Mouse (Mus musculus): ENCODE measurements around the gene Dbndd2. TPM values are rescaled to one million over a fixed set of nuclear protein-coding genes. Genes with fewer than 3 reads are reported as not detected.
A peak's percentile ranks its signal among the peaks of the same experiment; 100 is the strongest.

The Dbndd2 gene
- polyA plus RNA-seq, 1 experiment from 2014 or later = 2.2 TPM

DNA sequence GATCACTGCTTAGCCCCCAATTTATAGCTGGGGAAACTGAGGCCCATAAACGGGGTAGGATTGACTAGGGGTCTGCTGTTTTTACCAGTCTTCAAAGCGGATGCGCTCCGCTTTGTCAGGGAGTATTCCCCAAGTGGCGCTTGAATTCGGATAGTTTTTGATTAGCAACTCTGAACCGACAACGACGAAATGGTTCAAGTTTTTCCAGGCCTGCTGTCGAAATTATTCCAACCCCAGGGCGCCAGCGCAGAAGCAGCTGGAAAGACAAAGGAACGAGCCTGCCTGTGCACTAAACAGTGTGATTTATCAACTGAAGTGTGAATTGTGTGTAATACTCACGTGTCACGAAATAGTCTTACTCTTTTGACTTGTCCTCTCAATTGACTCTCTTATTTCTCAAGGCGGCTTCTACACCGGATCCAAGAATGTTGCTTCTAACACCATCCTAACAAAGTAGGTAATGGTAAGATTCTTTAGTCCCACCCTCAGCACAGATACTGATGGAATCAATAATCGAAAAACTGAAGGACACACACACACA lies 42.4 kb upstream of the Dbndd2 start, which contains the start of gene Sdc4:
Gene Sdc4 (minus strand): TSS at position 428 of the 541 bp plus-strand sequence.
- no peak for ATAC-seq (ENCODE audit: insufficient read depth)
- Histone ChIP-seq H3K9me3 (replicated peaks) (no peaks in the 10 kb centered on the region), H3K4me2 (peak within 1 kb of the TSS; percentile 55), H3K4me1 (replicated peaks) (peaks cover 5% of the 10 kb centered on the region), H3K9ac (peak within 1 kb of the TSS; percentile 51), H3K27ac (replicated peaks) (peak within 1 kb of the TSS; percentile 45), H3K27me3 (peaks cover 54% of the 10 kb centered on the region), H3K4me3 (replicated peaks) (peak within 1 kb of the TSS; percentile 52), H3K36me3 (replicated peaks) (no peaks in the 10 kb centered on the region)
- WGBS (ENCODE audit: insufficient replicate concordance) = 9% methylated on average over 18 of the region's 18 CpGs

DNA sequence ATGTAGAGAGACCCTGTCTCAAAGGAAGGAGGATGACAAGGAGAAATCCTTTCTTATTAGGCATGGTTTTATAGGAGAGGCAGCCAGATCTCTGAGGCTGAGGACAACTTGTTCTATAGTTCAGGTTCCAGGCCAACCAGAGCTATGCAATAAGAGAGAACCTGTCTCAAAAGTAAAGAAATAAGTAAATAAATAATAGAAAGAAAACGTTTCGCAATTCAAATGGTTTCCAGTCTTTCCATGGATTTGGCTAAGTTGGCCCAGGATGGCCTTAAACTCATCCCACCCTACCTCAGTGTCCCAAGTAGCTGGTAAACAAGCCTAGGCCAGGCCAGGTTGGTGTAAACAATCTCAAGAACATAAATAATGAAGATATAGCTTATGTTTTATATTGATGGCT lies 41.2 kb upstream of the Dbndd2 start:
- Histone ChIP-seq H3K4me3 (replicated peaks) (no peak overlapping the region), H3K4me2 (no peak overlapping the region), H3K27me3 (peaks cover 54% of the 10 kb centered on the region), H3K27ac (replicated peaks) (no peak overlapping the region; the same call in 1 of the 2 replicates), H3K9ac (no peak overlapping the region), H3K9me3 (replicated peaks) (no peaks in the 10 kb centered on the region), H3K36me3 (replicated peaks) (no peaks in the 10 kb centered on the region), H3K4me1 (replicated peaks) (peaks cover 5% of the 10 kb centered on the region)
- 45% methylated on average over 2 of the region's 2 CpGs for WGBS (ENCODE audit: insufficient replicate concordance)
- ATAC-seq (ENCODE audit: insufficient read depth) = no peak

DNA sequence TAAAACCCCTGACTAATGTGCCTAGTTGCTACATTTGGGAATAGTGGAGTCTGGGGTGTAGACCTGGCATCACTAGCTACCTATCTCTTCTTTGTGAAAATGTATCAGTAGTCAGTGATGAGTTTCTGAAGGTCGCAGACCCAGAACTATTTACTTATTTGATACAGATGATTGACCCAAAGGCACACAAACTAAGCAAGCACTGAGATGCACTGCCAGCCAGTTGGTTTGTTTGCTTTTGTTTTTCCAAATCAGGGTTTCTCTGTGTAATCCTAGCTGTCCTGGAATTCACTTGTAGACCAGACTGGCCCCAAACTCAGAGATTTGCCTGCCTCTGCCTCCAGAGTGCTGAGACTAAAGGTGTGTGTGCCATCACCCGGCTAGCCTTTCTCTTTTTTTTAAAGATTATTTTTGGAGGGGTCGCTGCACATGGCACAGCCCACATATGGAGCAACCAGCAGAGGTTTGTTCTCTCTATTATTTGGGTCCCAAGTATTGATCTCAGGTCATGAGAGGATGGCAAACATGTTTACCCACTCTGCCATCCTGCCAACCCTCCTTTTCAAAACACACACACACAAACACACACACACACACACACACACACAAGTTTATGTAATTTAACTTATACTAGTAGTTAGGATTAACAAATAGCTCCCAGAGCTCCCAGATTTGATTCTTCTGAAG lies 40.4 kb upstream of the Dbndd2 start:
- no peak overlapping the region for H3K4me2 ChIP-seq
- H3K4me1 ChIP-seq (replicated peaks) = no peaks in the 10 kb centered on the region
- no peaks in the 10 kb centered on the region for H3K9me3 ChIP-seq (replicated peaks)
- H3K9ac ChIP-seq = no peak overlapping the region
- WGBS (ENCODE audit: insufficient replicate concordance) = 50% methylated on average over 3 of the region's 3 CpGs
- no peak overlapping the region for H3K27ac ChIP-seq (replicated peaks)
- no peaks in the 10 kb centered on the region for H3K36me3 ChIP-seq (replicated peaks)
- ATAC-seq (ENCODE audit: insufficient read depth) = no peak
- peaks cover 50% of the 10 kb centered on the region for H3K27me3 ChIP-seq
- H3K4me3 ChIP-seq (replicated peaks) = no peak overlapping the region

DNA sequence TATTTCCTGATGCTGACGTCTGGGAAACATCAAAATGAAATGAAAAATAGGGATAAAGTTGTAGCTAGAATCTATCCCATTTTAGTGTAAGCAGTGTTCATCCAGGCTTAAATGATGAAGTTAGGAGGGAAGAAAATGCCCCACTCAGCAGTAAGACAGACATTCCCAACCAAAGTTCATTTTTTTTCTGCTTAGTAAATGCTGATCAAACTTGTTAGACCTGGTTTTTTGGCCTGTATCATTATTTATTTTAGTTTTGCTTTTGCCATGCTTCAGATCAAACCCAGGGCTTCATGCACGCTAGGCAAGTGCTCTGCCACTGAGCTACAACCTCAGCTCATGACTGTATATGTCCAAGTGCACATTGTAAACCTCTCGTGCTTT lies 39.8 kb upstream of the Dbndd2 start:
- no peak overlapping the region for H3K4me2 ChIP-seq
- no peak overlapping the region for H3K27ac ChIP-seq (replicated peaks)
- H3K9me3 ChIP-seq (replicated peaks) = no peaks in the 10 kb centered on the region
- H3K4me3 ChIP-seq (replicated peaks) = no peak overlapping the region
- H3K27me3 ChIP-seq = peaks cover 44% of the 10 kb centered on the region
- H3K4me1 ChIP-seq (replicated peaks) = no peaks in the 10 kb centered on the region
- H3K36me3 ChIP-seq (replicated peaks) = no peaks in the 10 kb centered on the region
- no peak overlapping the region for H3K9ac ChIP-seq
- 44% methylated on average over 3 of the region's 3 CpGs for WGBS (ENCODE audit: insufficient replicate concordance)
- ATAC-seq (ENCODE audit: insufficient read depth) = no peak

DNA sequence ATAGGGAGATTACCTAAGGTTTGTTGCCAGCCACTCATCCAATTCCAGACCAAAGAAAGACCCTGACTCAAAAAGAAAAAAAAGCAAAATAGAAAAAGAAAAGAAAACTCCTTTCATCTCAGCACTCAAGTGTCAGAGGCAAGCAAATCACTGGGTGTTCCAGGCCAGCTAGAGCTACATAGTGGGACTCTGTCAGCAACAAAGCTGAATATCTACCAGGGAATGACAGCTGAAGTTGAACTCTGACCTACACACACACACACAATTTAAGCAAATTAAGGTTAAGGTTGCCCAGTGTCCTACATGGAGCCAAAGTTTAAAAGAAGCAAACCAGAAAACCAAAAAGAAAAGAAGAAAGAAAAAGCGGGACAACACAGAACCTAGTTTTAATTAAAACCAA lies 37.8 kb upstream of the Dbndd2 start:
- 63% methylated on average over 1 of the region's 1 CpGs for WGBS (ENCODE audit: insufficient replicate concordance)
- Histone ChIP-seq H3K4me3 (replicated peaks) (no peak overlapping the region), H3K4me2 (no peak overlapping the region), H3K9me3 (replicated peaks) (no peaks in the 10 kb centered on the region), H3K27ac (replicated peaks) (no peak overlapping the region), H3K9ac (no peak overlapping the region), H3K4me1 (replicated peaks) (no peaks in the 10 kb centered on the region), H3K27me3 (peaks cover 24% of the 10 kb centered on the region), H3K36me3 (replicated peaks) (no peaks in the 10 kb centered on the region)
- no peak for ATAC-seq (ENCODE audit: insufficient read depth)

DNA sequence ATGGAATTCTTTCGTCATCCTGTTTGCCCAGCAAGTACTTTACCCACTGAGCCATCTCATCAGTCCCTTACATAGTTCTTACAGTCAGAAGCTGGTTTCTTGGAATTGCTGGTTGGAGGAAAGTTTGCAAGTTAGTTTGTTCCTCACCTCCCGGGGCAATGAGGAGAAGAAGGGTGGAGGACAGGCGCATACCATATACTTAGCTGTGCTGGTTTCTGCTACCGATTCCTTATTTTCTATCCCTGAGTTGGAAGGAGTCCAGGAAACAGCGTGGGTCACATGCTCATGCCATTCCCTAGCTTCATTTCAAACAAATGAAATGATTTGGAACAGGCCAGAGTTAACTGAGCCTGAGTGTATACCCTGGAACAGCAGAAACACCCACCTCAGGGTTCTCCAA lies 37.0 kb upstream of the Dbndd2 start:
- Histone ChIP-seq H3K4me3 (replicated peaks) (no peak overlapping the region), H3K36me3 (replicated peaks) (no peaks in the 10 kb centered on the region), H3K9me3 (replicated peaks) (no peaks in the 10 kb centered on the region), H3K4me2 (no peak overlapping the region), H3K27me3 (peaks cover 16% of the 10 kb centered on the region), H3K9ac (no peak overlapping the region), H3K4me1 (replicated peaks) (0 out of 2 replicates have a peak, but pooled peaks cover under 1% of the 10 kb centered on the region), H3K27ac (replicated peaks) (no peak overlapping the region)
- ATAC-seq (ENCODE audit: insufficient read depth) = no peak
- 63% methylated on average over 5 of the region's 5 CpGs for WGBS (ENCODE audit: insufficient replicate concordance)

DNA sequence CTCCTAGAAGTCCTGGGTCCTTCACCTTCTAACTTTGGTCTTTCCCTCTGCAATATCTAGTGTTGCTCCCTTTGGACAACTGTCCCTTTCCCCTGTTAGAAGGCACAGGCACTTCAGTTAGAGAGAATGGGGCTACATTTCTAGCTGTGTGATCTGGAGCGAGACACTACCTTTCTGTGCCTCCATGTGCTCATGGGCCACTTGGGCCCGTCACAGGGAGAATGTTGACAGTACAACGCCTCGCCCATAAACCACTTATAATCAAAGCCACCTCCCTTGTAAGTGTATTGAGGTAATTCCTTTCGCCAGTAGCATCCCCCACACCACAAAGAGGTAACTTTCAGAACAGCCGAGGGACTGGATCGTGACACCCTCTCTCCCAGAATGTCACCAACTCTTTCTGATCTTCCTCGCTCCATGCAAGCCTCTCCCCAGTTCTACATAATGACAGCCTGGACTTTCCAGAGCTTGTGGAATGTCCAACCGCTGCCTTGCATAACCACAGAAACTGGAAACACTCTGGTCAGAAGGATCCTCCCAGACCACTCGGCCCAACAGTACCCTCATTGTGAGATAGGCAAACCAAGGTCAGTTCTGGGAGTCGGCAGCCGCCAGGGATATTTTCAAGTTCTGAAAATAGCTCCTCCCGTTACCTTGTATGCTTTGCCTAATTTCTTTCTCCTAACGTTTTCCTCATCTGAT lies 36.4 kb upstream of the Dbndd2 start:
- Histone ChIP-seq H3K36me3 (replicated peaks) (no peaks in the 10 kb centered on the region), H3K9ac (no peak overlapping the region), H3K4me1 (replicated peaks) (0 out of 2 replicates have a peak, but pooled peaks cover 5% of the 10 kb centered on the region), H3K27me3 (peaks cover 10% of the 10 kb centered on the region), H3K4me3 (replicated peaks) (no peak overlapping the region), H3K4me2 (no peak overlapping the region), H3K27ac (replicated peaks) (no peak overlapping the region), H3K9me3 (replicated peaks) (no peaks in the 10 kb centered on the region)
- 68% methylated on average over 14 of the region's 14 CpGs for whole genome bisulfite sequencing (ENCODE audit: insufficient replicate concordance)
- ATAC-seq (ENCODE audit: insufficient read depth) = no peak

DNA sequence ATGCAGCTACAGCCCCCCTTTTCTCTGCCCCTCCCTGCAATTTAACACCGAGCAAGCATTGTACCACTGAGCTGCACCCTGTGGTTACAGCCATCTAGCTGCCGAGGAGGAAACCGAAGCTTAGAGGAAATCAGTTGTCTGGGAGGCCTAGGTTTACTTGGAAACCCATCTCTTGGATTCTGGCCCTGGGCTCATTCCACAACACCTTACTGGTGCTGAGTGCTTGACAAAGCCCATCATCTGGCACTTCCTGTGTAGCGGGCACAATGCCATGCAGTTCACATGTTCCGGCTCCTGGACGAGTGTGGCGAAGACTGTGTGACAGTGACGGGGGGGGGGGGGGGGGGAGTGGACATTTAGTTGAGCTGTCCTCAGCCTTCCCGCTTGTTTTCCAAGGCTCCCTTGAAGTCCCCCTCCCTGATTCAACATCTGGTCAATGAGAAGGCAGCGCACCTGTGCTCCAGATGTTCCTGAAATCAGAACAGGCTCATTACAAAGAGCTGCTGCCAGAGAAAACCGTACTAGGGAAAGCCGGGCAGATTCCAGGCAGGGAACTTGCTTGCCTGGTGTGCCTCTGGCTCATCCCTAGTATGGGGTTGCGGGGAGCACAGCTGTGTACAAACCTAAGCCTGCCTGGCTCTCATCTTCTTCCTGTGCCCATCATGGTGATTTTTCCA lies 33.8 kb upstream of the Dbndd2 start:
- Histone ChIP-seq H3K36me3 (replicated peaks) (no peaks in the 10 kb centered on the region), H3K27ac (replicated peaks) (no peak overlapping the region), H3K4me2 (no peak overlapping the region), H3K27me3 (peaks cover 4% of the 10 kb centered on the region; the same call in 1 of the 2 replicates), H3K9ac (no peak overlapping the region), H3K4me3 (replicated peaks) (no peak overlapping the region), H3K9me3 (replicated peaks) (no peaks in the 10 kb centered on the region), H3K4me1 (replicated peaks) (peaks cover 22% of the 10 kb centered on the region; the same call in 1 of the 2 replicates)
- no peak for ATAC-seq (ENCODE audit: insufficient read depth)
- 50% methylated on average over 13 of the region's 13 CpGs for WGBS (ENCODE audit: insufficient replicate concordance)

DNA sequence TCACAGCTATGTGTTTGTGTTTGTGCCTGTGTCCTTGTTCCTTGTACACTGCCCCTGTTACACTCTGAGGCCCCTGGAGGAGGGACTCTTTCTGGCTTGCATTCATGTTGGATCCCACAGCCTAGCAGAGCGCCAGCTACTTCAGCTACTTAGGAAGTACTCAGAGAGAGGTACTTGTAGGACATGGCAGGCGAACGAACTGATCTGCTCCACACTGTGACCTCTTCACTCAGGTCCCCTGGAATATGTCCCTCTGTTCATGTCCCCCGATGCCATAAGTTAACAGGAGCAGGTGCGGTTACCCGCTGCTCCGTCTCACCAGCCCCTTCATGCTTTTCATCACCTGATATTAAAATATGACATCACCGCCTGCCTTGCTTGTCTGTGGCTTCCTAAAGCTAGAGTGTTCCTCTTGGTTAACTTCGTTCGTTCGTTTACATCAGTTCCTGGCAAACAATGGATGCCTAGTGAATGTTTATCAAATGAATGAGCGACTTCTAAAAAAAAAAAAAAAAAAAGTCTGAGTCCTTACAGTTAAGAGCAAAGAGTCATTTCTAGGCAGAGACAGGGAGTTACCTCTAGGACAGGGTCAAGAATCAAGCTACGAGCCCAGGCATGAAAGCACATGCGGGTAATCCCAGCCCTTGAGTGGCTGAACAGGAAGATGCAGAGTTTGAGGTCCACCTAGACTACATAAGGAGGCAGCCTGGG lies 32.7 kb upstream of the Dbndd2 start:
- H3K4me3 ChIP-seq (replicated peaks) = no peak overlapping the region
- no peaks in the 10 kb centered on the region for H3K36me3 ChIP-seq (replicated peaks)
- no peak overlapping the region for H3K9ac ChIP-seq
- H3K27me3 ChIP-seq = peaks cover 4% of the 10 kb centered on the region; the same call in 1 of the 2 replicates
- H3K4me1 ChIP-seq (replicated peaks) = peaks cover 22% of the 10 kb centered on the region; the same call in 1 of the 2 replicates
- H3K9me3 ChIP-seq (replicated peaks) = no peaks in the 10 kb centered on the region
- H3K27ac ChIP-seq (replicated peaks) = no peak overlapping the region
- ATAC-seq (ENCODE audit: insufficient read depth) = no peak
- WGBS (ENCODE audit: insufficient replicate concordance) = 58% methylated on average over 14 of the region's 14 CpGs
- no peak overlapping the region for H3K4me2 ChIP-seq

DNA sequence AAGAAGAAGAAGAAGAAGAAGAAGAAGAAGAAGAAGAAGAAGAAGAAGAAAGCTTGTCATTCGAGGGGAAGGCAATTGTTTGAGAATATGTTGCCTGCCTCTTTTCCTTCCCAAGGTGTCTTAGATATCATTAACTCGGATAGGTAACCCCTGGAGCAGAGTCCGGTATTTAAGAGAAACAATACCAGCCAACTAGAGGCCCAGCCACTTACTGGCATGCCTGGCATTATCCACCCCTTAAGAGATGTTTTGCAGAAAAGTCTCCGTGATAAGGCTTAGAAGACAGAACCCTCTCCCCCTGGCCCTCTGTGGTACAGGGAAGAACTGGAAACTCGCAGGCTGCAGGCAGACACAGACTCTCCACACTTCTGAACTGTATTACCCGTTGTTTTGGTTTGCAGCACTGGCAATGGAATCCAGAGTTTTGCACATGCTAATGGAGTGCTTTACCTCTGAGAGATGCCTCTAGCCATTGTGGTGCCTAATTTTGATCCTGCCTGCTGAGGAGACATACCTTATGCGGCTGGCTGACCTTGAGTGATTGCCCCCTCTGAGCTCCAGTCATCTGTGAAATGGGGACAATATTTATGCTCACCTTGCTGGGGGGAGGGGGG lies 31.9 kb upstream of the Dbndd2 start:
- Histone ChIP-seq H3K9me3 (replicated peaks) (no peaks in the 10 kb centered on the region), H3K4me1 (replicated peaks) (peaks cover 22% of the 10 kb centered on the region; the same call in 1 of the 2 replicates), H3K9ac (no peak overlapping the region), H3K4me2 (no peak overlapping the region), H3K27ac (replicated peaks) (peak overlapping the region; percentile 49; the same call in 1 of the 2 replicates), H3K36me3 (replicated peaks) (no peaks in the 10 kb centered on the region), H3K4me3 (replicated peaks) (no peak overlapping the region), H3K27me3 (peaks cover 4% of the 10 kb centered on the region; the same call in 1 of the 2 replicates)
- 50% methylated on average over 7 of the region's 7 CpGs for WGBS (ENCODE audit: insufficient replicate concordance)
- no peak for ATAC-seq (ENCODE audit: insufficient read depth)

All from liver, embryonic 15.5 days (tissue).